Mouse (Mus musculus): ENCODE data around the gene Tub.

Gene Tub

GRCm38 (mm10) chr7:108985934-108986708 is 36.0 kb downstream of the Tub start:
- DNase-seq, result no peak

DNA sequence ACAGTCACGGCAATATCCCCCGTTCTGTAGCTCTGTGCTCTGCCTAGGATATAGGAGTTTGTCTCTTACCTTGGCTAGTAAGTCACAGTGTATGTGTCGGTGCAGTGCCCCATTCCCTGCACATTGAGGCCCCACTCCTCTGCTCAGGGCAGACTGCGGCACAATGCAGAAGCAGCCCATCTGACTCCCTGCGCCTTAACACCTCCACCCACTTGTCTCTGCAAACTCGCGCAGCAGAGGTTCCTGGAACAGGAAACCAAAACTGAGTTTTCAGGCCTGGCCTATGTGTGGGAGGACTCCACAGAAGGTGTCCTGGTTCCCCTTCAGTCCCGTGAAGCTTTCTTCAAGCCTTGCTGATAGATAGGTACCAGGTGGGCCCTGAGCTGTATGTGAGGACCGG is 41.1 kb downstream of the Tub start:
- DNase-seq, result no peak

DNA sequence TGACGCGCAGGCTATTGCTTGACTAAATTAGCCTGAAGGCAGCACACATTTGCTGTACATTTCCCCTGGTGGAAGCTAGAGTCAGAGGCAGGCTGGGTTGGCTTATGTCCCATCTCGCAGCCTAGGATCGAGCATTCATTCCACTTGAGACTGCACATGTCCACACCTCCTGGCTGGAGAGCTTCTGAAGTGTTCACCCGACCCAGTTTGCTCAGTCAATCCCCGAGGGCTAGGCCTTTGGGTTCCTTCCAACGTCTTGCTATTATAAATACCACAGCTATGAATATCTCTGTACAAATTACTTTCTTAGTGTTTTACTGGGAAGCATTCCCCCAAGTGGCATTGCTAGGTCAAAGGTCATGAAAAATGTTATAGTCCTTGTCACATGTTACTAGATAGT is 43.1 kb downstream of the Tub start:
- DNase-seq, result no peak

GRCm38 (mm10) chr7:108993881-108994291 is 43.7 kb downstream of the Tub start:
- DNase-seq, result no peak

GRCm38 (mm10) chr7:108996156-108996555 is 46.0 kb downstream of the Tub start:
- no peak for DNase-seq

DNA sequence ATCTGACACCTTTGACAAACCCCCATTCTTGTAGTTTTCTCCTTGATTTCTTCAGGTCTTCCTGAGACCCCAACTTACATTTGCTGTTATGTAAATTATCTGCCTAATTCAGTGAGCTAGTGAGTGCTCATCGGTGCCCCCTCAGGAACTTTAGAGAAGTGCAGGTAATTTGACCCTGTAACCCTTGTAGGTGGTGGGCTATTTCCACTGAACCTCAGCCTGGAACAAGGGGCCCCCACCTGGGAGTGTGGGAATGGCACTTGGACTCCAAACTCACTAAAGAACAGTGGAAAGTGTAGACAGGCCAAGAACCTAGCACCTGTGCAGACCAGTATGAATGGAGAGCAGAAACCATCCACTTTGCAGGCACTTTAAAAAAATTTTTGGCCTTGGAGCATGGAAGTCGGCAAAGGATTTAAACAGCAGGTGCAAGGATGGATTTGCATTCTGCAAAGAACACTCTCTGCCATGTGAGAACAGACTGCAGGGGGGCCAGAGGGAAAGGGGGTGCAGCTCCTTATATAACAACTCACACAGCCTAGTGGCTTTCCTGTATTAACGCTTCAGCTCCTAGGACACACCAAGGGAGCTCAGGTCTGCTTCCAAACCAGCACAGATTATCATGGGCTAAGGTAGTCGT is 50.3 kb downstream of the Tub start:
- peak; percentile 8 for DNase-seq

DNA sequence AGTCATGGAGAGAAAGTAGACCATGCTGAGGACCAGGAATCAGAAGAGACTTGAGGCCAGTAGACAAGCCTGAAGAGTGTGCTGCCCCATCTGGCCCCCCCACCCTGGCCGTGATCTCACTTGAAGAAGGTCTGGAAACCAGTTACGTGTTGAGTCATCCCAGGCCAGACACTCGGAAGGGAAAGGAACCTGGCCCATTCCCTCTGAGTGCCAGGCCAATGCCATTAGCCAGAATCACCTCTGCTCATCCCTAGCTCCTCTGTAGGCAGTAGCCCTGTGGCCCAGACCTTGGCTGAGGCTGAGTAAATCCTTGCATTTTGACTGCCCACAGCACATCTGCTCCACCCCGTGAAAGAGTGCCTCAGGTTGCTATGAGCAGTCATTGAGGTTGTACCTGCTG is 51.8 kb downstream of the Tub start:
- DNase-seq, result no peak

DNA sequence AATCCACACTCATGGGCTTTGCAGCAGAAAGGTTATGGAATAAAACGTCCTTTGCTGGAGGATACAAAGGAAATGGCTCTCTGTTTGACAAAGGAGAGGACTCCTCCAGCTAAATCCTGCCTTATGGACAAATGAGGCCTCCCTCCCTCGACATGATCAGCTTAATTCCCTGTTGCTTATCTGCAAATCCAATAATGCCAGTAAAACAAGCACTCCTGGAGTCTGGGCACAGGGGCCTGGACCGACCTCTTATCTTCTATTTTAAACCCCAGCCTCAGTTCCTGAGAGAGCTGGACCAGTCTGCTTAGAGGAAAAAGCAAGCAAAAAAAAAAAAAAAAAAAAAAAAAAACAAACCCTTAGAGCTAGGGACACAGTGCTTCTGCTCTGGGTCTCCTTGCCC is 53.5 kb downstream of the Tub start:
- no peak for DNase-seq

GRCm38 (mm10) chr7:109009260-109009659 is 59.1 kb downstream of the Tub start:
- no peak for DNase-seq

DNA sequence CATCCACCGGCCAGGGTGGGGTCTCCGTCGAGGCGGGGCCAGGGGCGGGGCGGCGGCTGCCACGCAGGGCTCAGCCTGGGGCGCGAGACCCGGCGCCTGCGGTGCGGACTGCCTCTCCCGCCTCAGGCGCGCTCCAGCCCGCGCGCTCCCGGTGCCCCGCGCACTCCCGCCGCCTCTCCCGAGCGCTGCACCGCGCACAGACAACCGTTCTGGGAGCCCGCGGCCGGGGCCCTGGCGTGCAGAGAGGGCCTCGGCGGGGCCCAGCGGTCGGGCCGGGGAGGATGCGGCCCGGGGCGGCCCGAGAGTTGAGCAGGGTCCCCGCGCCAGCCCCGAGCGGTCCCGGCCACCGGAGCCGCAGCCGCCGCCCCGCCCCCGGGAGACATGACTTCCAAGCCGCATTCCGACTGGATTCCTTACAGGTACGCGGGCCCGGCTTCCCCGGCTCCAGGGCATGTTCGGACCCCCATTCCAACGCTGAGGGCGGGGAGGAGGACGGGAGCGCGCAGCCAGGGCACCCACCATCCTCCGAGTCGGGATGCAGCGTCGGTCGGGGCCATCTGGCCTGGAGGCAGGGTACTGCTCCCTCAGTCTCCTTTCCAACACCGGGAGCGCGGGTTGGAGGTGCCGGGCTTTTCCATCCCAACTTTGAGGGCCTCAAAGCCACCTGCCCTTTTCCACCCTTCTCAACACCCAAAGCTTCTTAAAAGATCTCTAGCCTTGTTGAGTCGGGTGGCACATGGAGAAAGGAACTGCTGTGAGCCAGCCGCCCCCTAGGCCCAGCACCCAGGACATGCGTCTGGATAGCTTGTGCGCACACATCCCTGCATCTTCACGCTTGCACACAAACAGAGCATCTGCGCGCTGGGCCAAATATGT is 60.8 kb downstream of the Tub start:
- no peak for DNase-seq

GRCm38 (mm10) chr7:109011596-109012180 is 61.5 kb downstream of the Tub start:
- no peak for DNase-seq

DNA sequence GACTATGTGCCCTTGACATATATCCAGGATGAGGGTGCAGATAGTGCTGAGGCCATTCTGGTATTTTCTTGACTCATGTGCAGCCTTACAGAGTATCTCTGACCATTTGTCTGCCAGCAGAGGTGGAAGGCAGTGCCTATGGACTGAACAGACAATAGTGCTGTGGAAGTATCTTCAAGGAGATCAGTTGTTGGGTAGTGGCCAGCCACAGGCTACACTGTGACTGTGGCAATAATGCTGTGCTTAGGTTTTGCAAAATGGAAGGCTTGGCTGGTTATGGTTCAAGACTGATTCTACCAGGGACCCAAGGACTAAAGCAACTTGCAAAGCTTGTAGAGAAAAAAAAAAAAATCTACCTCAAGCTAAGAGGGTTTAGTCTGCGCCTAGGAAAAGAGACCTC is 62.4 kb downstream of the Tub start:
- no peak for DNase-seq

DNA sequence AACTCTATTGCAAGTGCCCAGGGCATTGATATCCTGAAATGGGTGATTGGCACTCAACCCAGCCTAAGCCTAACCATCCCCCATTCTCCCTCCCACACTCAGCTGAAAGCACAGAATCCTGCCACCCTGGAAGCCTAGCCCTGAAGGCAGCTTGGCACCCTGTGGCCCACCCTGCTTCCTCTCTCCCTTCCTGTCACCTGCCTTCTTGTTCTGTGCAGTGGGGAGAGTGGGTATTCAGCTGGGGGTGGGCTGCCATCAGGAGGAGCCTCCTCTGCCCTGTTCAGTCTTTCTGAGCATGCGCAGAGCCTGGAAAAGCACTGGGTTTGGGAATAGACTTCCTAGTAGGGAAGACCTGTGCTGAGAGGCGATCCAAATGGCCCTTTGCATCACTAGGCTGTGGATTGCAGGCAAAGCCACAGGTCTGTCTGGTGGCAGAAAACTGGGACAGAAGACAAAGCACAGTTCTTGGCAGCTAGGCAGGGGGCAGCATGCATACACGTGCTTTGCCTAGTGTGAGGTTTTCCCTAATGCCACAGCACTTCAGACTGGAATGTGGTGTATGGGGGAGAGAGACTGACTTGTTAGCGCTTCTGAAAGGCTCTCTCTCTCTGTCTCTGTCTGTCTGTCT is 63.0 kb downstream of the Tub start:
- no peak for DNase-seq

DNA sequence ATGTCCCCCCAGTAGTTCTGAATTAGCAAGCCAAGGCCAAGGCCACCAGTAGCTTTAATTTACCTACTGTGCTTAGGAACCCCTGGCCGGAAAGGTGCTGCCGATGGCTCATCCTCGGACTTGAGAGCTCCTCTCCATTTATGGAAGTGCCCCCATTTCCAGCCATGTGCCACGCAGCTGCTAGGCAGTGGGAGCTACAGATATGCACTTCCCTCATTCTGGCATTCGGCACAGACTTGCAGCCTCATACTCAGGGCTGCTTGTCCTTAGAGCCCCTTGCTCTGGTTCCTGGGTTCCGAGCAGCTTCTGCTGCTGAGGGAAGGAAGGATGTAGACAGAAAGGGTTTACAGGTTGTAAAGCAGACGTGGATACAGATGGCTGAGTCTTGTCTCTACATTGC is 64.7 kb downstream of the Tub start:
- no peak for DNase-seq

GRCm38 (mm10) chr7:109016378-109016923 is 66.3 kb downstream of the Tub start:
- no peak for DNase-seq

DNA sequence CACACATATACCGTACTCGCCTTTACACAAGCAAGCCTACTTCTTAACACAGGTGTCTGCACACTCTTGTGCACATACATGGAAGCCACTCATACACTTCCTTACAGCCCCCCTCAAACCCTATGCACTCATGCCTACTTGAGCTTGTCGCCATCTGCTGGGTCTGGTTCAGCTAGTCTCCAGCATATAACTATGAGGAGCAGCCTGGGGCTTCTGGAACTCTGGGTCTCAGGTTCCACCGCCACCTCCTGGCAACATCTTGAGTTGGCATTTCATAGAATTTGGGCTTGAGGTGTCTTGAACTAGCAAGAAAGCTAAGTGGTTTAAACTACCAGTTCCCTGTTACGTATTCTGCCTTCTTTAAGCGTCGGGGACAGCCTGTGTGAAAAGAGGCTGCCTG is 69.1 kb downstream of the Tub start:
- DNase-seq, result no peak

- peak; percentile 36 for DNase-seq
Observed at GRCm38 (mm10) chr7:109021428-109021827, 71.3 kb downstream of the Tub start.

GRCm38 (mm10) chr7:109025743-109026142 is 75.6 kb downstream of the Tub start:
- no peak for DNase-seq

GRCm38 (mm10) chr7:109026976-109027375 is 76.8 kb downstream of the Tub start:
- no peak for DNase-seq

- DNase-seq, result no peak
Observed at GRCm38 (mm10) chr7:109027721-109028120, 77.6 kb downstream of the Tub start.

DNA sequence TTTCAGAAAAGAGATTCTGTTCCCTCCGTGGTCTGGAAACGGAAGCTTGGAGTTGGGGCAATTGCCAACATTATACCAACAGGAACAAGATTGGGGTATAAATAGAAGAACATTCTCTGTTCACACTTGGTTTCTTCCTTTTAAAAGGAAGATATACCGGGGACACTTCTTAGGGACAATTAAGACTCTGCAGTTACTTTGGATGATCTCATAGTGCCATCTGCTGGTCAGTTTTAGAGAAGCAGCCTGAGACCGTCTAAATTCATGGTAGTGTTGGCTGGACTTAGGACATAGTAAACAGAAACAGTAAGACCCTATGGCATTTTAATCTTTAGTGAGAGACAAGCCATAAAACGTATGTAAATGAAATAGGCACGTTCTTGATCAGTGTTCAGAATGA is 78.1 kb downstream of the Tub start:
- DNase-seq, result peak; percentile 13

GRCm38 (mm10) chr7:109029961-109030465 is 79.9 kb downstream of the Tub start:
- no peak for DNase-seq

Data from thymus, postnatal 25 days (tissue).